Mouse (Mus musculus) stomach, postnatal 0 days (tissue): Measurements from ENCODE around the gene Slc27a3.

ENCODE experiments used
- CTCF ChIP-seq: IDR thresholded peaks from 2 replicates; pipeline ENCODE4 v1.5.1; 2016; ENCODE audit warnings: antibody characterized with exemption, low read depth, mild to moderate bottlenecking, moderate library complexity
- EP300 ChIP-seq: optimal IDR thresholded peaks from 2 replicates; pipeline ENCODE3; 2016; ENCODE audit warnings: antibody characterized with exemption

DNA sequence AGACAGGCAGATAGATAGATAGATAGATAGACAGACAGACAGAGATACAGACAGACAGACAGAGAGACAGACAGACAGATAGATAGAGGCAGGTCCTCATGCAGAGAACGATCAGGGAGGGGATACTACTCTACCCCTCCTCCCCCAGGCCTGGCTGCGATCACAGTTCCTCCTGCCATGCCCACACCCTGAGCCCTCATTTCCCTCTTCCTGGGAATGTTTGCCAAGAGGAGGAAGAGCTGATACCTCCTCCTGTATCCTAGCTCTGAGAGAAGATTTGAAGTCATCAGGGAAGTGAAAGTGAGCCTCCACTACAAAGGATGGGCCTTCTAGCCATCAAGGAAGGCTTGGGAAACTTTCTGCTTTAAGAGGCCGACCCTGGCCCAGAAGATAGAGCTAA is 5.9 kb upstream of the Slc27a3 start:
- TF ChIP-seq CTCF (no peak), EP300 (no peak)
